Mouse (Mus musculus): ENCODE measurements around the gene Pdzrn3. TPM values are rescaled to one million over a fixed set of nuclear protein-coding genes. Genes with fewer than 3 reads are reported as not detected.

Pdzrn3 gene
- total RNA-seq, 2 experiments from 2014 or later = 96.6 to 104 TPM

DNA sequence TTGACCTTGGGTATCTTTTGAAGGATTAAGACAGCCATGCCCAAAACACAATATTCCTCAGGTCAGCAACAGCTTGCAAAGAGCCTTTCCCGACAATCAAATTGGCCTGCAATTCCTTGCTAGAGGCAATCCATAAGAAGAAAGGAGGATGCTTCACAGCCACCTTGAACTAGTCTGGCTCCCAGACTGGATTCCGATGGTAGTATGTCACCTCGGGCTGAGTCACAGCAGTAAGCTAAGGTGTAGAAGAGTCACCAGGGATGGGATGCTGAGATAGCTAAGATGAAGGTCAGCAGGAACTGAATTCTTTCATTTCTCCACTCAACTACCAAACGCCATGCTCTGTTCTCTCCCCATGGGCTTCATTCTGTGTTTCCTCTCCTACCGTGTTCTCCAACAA is 13.8 kb downstream of the Pdzrn3 start:
- TF ChIP-seq CTCF (IDR thresholded peaks at IDR 0.05) = no peak
- DNase-seq = no peak
- intact Hi-C loops (cut with DNase I) = no loop called here
- Histone ChIP-seq H3K4me3 (no peak overlapping the region), H3K27ac (no peak overlapping the region)

DNA sequence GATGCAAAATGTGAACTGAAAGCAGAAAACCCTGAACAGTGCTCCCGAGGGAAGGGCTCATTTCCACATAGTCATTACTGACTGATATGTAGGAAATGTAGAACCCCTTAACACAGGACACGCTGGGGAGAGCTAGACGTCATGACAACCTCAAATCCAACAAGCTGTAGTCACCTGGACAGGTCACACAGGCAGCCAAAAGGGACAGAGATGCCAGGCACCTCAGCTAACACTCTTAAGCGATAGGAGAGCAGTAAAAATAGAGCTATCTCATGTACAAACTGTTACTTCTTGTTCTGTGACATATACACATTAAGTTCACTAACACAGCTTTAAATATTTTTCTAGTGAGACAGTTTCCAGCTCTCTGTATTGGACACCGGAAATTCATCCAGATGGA is 15.0 kb downstream of the Pdzrn3 start:
- Histone ChIP-seq H3K4me3 (no peak overlapping the region), H3K27ac (no peak overlapping the region)
- TF ChIP-seq CTCF (IDR thresholded peaks at IDR 0.05) = no peak
- DNase-seq = no peak
- intact Hi-C loops (cut with DNase I) = no loop called here

DNA sequence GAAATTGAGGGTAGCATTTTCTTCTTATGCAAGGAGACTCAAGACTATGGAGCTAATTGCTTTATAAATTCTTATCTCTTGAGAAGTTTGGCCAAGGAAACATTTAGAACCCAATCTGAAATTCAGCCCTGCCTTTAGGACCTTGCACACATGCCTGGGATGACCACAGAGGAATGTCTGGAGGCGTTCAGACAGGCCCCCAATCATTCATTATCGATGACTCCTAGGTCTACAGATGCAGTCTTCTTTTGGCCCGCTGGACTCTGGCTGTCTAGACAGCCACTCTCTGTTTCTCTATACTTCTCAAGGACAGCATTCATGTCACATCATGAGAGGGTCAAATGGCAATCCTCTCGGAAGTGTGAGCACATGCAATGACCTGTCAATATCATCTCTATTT is 15.4 kb downstream of the Pdzrn3 start:
- no peak for TF ChIP-seq CTCF (IDR thresholded peaks at IDR 0.05)
- Histone ChIP-seq H3K4me3 (no peak overlapping the region), H3K27ac (no peak overlapping the region)
- intact Hi-C loops (cut with DNase I) = no loop called here
- DNase-seq = no peak

DNA sequence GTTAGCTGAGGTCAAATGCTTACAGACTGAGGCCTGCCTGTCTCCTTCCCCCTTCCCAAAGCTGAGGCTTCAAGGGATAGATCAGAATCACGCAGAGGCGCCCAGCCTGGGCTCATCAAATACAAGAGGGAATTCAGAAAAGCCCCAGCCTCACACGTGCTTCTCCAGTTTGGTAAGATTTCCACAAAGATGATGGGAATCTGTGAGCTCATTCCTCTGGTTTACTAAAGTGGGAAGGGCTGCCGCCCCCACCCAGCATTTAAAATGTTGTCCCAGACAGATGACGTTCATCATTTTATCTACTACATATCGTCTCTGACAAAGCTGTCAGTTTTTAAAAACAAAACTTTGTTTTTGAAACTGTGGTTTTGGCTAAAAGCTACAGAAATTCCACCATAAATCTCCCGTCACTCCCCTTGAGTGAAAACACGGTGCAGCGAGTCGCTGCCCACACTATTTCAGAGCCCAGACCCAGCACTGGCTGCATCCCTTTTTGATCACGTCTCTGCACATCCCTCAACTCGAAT is 17.4 kb downstream of the Pdzrn3 start:
- intact Hi-C loops (cut with DNase I) = no loop called here
- DNase-seq = no peak
- Histone ChIP-seq H3K27ac (peak overlapping the region; percentile 36; the same call in 1 of the 2 replicates), H3K4me3 (no peak overlapping the region)
- no peak for TF ChIP-seq CTCF (IDR thresholded peaks at IDR 0.05)

DNA sequence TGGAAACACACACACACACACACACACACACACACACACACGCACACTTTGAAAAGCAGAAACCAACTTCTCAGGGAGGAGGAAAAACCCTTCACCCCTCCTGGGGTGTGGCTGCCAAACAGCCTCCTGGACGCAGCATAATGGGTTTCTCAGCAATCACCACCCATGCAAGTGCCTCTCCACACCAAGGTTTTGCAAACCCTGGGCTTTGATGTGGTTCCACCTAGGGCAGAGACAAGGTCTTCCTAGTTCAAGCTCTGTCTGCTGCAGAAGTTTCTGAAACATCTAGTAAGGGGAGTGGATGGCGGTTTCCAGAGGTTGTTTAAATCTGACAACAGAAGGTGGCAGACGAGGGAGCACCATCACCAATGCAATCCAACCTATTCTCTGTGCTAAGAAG is 18.1 kb downstream of the Pdzrn3 start:
- no peak for DNase-seq
- H3K4me3 ChIP-seq = no peak overlapping the region
- no peak overlapping the region for H3K27ac ChIP-seq
- no peak for TF ChIP-seq CTCF (IDR thresholded peaks at IDR 0.05)
- intact Hi-C loops (cut with DNase I) = no loop called here

DNA sequence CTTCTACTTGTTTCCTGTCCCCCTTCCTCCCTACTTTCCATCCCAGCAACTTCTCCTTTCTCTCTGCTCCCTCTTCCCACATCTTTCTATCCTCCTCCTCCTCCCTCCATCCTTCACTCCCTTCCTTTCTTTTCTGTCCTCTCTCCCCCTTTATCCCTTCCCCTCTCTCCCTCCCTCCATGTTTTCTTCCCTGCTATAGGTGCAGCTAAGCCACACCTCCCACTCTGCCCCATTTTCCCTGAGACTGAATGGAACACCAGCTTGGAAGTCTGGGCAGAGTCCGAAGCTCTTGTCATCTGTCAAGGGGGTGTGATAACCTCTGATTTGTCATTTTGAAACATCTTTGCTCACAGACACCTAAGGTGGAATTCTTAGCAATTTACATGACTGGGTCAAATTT is 22.8 kb downstream of the Pdzrn3 start:
- intact Hi-C loops (cut with DNase I) = no loop called here
- no peak for TF ChIP-seq CTCF (IDR thresholded peaks at IDR 0.05)
- no peak for DNase-seq
- peak overlapping the region; percentile 4; the same call in 1 of the 2 replicates for H3K4me3 ChIP-seq
- peak overlapping the region; percentile 52 for H3K27ac ChIP-seq

DNA sequence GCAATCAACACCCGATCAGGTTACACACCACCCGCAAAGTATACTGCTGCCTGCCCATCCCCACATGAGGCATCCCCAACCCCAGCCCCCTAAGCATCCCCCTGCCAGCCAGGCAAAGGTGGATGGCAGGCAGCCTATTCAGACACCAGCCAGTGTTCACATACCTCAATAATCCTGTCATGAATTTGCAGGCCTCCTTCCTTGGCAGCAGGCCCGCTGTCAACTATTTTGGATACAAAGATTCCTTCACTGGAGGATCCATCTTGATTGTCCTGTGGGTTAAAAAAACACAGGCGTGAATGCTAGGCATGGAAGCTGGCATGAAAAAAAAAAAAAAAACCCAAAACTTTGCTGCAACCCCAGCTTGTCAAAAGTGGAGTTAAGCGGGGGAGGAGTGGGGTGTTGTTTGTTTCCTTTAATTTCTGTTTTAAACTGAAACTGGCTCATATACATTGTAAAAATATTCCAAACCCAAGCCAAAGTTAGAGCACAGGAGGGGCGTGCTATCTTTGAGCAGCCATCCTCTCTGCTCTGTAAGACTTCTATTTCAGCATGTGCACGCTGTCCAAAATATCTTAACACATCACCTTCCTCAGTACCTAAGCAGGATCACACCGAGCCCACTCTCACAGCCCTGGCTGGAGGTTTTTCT is 23.3 kb downstream of the Pdzrn3 start:
- DNase-seq = peak; percentile 54
- TF ChIP-seq CTCF (IDR thresholded peaks at IDR 0.05) = no peak
- peak overlapping the region; percentile 52 for H3K27ac ChIP-seq
- intact Hi-C loops (cut with DNase I) = no loop called here
- H3K4me3 ChIP-seq = peak overlapping the region; percentile 4; the same call in 1 of the 2 replicates

DNA sequence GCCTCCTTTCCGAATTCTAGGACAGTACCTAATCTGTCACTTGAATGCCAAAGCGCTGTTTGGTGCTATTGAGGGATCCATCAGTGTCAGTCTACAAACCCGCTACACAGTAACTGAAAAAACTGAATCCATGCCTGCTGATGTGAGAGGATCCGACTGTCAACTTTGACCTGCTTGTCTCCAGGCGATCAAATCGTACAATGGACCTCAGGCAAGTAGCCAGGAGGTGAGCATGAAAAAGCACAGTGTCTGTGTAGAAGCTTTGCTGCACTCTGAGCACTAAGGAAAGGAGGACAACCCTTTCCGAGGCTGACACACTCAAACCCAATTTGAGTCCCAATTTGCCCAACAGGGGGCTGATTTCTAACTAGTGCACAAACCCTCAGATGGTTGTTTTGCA is 24.0 kb downstream of the Pdzrn3 start:
- no peak for TF ChIP-seq CTCF (IDR thresholded peaks at IDR 0.05)
- H3K27ac ChIP-seq = peak overlapping the region; percentile 63
- no peak overlapping the region for H3K4me3 ChIP-seq
- intact Hi-C loops (cut with DNase I) = no loop called here
- no peak for DNase-seq

DNA sequence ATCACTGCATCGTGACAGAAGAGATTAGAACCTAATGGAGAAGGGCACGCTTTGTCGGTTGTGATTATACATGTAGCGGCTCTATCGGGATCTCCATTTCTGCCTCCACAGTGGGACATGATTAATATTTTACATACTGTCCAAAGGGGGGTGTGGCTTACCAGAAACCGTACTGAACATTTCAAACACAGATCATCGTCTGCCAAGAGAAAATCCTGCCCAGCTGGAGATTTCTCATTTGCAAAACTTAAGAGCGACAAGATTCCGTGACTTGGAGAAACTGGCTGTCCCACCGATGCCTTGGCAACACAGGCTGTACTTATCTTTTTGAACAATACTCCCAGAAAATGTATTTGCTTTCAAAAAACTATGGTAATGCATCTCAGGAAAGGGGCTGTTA is 25.1 kb downstream of the Pdzrn3 start:
- Histone ChIP-seq H3K4me3 (no peak overlapping the region), H3K27ac (peak overlapping the region; percentile 16; the same call in 1 of the 2 replicates)
- TF ChIP-seq CTCF (IDR thresholded peaks at IDR 0.05) = no peak
- DNase-seq = no peak
- intact Hi-C loops (cut with DNase I) = no loop called here

DNA sequence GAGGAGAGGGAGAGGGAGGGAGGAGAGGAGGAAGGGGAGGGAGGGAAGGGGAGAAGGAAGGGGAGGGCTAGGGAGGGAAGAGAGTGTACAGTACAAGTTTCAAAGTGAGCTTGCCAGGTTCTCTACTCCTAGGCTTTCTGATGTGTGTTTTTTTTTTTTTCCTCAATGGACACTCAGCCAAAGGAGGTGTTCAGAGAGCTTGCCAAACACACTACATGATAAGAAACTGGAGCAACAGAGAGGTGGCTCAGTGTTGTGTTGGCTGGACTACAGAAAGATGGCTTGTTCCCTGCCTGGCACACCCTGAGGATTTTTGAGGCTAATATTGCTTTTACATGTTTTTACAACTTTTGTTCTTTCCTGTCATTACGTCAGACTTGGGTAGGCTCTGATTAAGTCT is 26.6 kb downstream of the Pdzrn3 start:
- no peak for DNase-seq
- Histone ChIP-seq H3K4me3 (no peak overlapping the region), H3K27ac (peak overlapping the region; percentile 35; the same call in 1 of the 2 replicates)
- intact Hi-C loops (cut with DNase I) = no loop called here
- no peak for TF ChIP-seq CTCF (IDR thresholded peaks at IDR 0.05)

DNA sequence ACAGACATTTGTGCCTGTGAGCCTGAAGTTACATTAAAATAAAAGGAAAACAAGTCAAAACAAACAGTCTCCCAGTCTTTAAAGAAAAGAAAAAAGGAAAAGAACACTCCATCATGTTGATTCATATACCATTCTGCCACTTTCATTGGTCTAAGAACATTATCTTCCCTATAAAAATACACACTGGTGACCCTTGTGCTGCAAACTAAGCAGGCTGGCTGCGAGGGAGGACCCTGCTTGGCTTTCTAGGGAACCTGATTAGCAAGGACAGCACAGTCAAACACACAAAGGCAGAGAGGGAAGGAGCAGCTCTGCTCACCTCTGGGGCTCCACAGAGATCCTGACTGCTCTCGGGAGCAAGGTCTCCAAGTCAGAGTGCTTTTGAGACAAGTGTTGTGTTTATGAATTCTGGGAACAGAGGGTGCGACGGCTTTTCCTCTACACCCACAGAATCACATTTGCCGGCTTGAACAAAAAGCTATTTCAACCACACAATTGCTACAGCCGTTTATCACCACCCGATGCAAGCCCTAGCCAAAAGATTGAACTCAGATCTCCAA is 27.2 kb downstream of the Pdzrn3 start:
- intact Hi-C loops (cut with DNase I) = no loop called here
- no peak for TF ChIP-seq CTCF (IDR thresholded peaks at IDR 0.05)
- Histone ChIP-seq H3K4me3 (no peak overlapping the region), H3K27ac (peak overlapping the region; percentile 55)
- DNase-seq = no peak

DNA sequence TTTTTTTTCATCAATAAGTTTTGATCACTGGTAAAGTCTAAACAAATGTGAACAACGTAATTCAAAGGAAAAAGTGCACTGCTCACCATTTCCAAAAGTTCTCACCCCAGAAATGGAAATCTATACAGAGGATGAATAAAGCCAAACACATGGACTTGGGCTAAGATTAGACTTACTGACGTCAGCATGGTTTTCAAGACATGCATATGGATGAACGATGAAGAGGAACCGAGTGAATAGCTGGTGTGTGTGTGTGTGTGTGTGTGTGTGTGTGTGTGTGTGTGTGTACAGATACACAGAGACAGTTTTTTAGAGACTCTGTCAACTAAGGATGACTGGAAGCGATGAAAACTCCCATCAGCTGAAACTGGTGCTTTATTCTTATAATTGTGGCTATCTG is 29.2 kb downstream of the Pdzrn3 start:
- peak overlapping the region; percentile 67; the same call in 1 of the 2 replicates for H3K27ac ChIP-seq
- DNase-seq = no peak

DNA sequence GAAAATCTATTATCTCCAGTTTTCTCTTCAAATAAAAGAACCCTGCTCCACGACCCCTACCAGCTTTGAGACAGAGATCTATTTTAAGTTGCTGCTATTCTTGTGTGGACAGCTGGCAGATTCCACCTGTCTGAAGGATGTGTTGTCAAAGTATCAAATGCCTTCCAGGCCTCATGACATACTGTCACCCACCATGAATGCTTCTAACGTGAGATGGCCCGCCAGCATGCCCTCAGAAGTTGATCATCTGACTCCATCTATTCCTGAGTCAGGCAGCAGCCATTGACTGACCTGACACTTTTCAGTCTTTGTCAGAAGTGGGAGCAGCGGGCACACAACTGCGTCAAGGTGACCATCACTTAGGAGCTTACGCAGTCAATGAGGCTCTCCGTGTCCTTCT is 37.6 kb downstream of the Pdzrn3 start:
- peak overlapping the region; percentile 93 for H3K27ac ChIP-seq
- TF ChIP-seq CTCF (IDR thresholded peaks at IDR 0.05) = no peak
- intact Hi-C loops (cut with DNase I) = no loop called here
- H3K4me3 ChIP-seq = no peak overlapping the region
- DNase-seq = peak; percentile 79

More for the DNA sequence above, 29.2 kb downstream of the Pdzrn3 start:
- TF ChIP-seq CTCF (IDR thresholded peaks at IDR 0.05) = no peak
- intact Hi-C loops (cut with DNase I) = no loop called here
- H3K4me3 ChIP-seq = no peak overlapping the region

Measured in gastrocnemius, adult 2 months (tissue).